Mouse (Mus musculus) retina, adult 2 months (tissue): Measurements from ENCODE around the gene Siae.

Experiments
- DNase-seq: peaks from one replicate; pipeline ENCODE4 v3.0.0-alpha.2; 2012; ENCODE audit warnings: low read depth, low spot score

Siae gene

DNA sequence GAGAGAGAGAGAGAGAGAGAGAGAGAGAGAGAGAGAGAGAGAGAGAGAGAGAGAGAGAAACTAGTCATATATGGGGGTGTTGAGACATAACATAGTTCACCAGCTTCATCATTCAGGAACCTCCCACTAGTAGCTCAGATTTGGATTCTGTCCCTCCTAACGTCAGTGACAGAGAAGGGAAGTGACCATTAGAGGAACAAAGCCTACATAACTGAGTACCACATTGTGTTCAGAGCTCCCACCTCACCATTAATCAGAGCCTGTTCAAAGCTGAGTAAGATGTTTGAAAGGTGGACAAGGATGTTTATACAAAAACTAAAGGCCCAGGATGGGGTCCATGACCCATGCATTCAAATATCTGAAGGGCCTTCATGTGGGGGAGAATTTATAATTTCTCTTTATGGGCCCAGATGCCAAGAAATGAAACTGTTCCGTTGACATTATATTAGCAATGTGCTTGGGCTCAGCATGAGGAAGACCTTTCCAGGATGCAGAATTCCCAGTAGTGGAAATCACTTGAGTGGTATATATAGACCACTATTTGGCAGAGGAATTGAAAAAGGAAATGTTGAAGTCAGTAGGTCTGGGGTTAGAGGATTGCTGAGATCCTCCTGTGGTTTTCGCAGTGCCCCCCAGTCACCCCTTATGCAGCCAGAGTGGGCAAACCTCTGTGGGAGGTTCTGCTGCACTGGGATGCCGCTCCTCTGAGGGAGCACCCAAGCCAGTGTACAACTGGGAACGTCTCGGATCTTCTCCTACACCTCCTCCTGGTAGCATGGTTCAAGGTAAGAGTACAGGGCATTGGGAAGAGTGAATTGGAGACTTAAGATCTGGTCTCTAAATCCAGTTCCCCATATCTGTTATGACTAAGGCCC lies 14.6 kb upstream of the Siae start:
- no peak for DNase-seq

DNA sequence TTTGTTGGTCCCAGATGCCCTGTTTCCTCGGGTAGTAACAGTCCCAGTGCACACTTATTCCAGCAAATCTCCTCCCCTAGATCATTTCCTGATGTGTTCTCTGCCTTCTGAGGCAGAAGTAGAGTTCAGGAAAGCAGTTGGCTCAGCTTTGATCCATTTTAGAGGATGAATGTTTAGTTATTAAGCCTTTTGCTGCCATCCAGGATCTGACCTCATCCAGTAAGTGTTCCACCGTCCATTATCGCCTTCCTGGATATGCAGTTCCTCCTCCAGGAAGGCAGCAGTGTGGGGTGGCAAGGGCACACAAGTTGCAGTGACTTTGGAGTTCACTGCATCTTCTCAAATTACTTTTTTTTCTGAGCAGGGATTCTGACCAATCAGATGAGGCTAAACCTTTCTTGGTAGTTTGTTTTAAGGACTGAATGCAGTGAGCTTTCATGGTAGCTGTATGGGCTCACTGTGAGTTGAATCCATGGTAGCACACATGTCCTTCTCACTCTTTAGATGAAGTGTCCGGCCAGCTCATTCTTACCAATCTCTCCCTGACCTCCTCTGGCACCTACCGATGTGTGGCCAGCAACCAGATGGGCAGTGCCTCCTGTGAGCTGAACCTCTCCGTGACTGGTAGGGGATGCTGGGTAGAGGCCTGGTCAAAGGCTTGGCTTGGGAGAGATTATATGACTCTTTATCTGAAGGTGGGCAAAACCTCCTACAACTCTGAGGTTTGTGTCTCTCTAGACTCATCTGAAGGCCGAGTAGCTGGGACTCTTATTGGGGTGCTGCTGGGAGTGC lies 13.5 kb upstream of the Siae start:
- DNase-seq = no peak

DNA sequence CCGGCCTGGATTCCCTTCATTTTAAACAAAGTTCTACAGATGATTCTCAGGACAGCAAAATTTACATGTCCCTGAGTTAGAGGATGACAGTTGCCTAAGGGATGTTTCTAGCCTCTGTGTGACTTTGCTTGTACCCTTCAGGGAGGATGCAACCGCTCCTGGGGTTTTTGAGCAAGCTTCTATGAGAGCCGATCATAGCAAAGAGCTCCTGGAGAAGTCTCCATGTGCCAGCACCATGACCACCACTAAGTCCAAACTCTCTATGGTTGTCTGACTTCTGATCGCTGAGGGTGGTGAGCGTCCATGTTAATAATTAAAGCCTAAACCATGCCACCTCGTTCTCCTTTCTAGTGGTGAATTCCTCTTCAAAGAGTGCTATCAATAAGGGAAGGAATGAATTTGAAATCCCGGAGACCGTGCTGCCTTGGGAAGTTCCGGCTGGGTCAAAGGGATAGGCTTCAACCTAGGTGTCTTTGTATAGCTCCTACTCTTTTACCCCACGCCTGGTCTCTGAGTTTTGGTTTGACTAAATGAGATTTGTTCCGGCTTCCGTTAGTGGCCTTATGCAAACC lies 11.5 kb upstream of the Siae start:
- DNase-seq = no peak

DNA sequence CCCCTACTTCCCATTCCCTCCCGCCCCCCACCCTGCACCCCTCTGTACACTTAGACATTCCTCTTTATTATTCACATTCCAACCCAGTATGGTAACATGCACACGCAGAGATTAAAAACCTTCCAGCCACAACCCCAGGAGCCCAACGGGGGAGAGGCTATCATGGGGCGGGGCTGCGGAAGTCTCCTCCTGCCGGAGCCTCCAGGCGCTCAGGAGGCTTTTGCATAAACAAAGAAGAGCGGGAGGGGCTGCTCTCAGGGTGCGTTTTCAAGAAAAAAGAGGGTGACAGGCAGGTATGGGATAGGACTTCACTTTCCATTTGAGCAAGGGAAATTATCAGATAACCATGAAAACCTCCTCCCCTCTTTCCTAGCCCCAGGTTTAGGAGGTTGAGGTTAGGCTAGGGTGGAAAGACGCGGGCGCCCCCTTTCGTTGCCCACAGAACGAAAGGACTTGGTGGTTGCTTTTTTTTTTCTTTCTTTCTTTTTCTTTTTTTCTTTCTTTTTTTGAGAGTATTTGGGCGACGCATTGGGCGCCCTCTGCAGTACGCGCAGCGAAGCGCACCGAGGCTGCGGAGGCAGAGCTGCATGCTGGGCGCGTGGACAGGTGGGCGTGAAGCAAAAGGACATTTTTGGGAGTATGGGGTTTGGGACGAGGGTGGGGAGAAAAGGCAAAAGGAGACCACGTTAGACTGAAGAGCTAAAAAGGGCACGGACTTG lies 10.9 kb upstream of the Siae start:
- no peak for DNase-seq

DNA sequence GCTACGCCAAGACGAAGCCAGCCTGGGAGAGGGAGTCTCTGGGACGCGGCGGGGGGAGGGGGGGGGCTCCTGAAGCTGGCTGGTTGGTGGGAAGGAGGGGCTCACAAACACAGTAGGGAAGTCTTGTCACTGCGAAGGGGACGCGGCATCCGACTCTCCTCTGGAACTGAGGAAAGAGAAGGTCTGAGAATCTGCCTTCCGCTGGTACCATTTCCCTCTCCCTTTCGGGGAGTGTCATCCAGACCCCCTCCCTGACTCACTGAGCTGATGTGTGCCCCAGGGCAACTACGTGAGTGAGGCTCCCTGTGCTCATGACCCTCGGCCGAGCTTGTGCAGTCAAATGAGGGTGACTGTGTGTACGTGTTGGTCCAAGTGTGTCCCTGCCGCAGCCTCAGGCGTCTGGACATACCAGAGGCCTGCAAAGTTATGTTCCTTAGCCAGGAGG lies 10.3 kb upstream of the Siae start:
- no peak for DNase-seq

DNA sequence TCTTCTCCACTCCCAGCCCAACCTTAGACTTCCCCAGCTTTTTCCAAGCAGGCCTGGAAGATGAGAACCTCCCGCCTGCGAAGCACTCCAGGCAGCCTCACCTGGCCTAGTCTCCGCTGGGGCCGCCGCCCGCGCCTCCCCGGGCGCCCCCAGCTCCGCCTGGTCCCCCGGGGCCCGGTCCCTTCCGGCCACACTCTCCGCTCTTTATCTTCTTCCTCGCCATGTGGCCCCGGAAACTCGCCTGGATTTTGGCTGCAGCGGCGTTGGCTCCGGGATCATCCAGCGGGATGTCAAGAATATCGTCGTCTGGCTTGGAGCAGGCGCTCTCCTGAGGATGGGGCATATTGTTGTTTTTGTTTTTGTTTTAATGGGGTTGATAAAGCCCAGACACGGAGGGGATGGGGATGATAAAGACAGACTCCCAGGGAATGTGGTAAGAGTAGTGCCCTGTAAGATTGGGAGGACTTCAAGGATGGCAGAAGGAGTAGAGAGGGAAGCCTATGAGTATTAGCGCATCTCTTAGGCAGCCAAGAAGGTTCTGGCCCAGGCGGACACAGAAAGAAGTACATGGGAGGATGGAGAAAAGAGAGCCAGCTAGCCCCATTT lies 9.5 kb upstream of the Siae start:
- no peak for DNase-seq

DNA sequence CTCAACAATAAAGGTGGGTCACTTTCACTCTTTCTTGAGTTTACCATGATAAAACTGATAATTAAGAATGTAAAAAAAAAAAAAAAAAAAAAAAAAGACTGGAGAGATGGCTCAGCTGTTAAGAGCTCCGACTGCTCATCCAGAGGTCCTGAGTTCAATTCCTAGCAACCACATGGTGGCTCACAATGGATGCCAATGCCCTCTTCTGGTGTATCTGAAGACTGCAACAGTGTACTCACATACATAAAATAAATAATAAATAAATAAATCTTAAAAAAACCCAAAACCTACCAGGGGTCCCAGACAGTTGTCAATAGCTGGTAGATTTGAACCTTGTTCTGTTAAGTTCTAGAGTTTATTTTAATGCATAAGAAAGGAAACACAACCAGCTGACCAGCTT lies 8.6 kb upstream of the Siae start:
- DNase-seq = no peak

DNA sequence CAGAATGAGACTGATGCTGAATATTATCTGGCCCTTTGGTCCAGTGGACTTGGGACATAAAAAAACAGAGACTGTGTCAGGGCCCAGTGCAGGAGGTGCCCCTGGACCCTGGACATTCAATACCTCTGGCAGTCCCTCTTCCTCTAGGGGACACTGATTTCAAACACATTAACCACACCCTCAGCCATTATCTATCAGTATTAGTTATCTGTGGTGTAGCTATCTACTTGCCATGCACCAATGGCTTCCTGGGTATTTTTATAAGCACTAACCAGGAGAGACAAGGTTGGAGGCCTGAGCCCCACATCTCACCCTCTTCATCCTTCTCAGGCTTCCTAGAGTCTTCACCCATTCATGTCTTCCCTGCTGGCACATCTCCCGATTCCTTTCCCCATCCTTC lies 5.1 kb upstream of the Siae start:
- no peak for DNase-seq

DNA sequence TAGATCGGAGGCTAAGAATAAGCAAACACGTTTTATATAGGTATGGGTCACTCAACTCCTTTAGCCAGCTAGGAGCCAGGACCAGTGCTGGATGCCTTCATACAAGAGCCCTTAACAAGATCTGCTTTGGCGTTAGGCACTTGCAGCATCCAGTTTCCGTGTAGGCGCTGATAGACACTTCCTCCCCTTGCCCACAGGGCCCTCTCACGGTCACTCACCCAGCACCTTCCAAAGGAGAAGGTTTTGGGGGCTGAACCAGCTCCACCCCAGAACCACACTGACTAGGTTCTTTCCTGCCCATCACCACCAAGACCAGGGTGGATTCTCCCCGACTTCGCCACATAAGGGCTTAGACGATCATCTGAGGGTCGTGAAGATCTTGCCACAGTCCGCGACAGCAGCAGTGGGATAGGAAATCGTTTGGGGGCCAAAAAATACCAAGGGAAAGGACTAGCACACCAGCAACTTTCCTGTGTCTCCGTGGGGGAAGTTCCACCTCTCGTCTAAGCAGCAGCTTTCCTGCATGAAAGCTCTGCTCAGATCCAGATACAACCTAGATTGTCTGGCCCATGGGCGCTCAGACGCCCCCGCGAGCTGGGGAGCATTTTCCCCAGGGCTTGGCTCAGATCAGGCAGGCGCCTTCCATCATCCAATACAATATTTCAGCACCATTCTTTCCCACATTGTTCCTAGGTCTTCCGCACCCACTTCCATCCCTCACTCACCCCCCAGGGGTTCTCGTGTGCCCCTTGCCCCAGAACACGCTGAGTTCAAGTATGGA lies 3.6 kb upstream of the Siae start:
- no peak for DNase-seq

DNA sequence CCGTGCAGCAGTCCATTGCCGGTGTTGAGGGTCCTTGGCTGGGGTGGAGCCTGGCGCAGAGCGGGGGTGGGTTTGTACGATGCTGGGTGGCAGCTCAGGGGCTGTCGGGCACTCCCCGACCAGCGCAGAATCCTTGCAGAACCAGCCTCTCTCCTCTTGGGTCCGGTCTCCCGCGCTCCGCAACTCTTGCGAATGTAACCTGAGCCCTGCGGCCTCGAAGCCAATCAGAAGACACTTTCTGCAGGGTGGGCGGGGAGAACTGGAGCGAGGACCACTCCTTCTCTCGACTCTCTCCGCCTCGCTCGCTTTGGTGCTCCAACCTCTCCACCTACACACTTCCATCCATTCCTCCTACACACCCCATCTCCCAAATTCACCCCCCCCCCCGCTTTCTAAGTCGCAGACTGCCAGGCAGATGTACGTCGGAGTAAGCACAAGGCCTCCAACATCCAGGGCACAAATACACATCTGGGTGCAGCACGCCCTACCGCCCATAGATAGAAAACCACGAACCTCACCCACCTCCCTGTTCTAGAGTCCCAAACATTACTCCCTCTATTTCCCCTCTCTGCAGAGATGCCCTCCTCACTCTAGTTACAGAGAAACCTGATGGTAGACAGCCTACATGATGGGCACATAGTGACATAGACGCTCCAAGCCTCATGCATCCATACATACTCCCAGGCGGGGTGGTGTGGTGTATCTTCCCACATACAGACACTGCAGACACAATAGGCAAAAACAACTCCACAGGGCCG lies 2.8 kb upstream of the Siae start, which contains the start of gene Nrgn:
Gene Nrgn, minus strand, starts transcription at position 369 of the 758 bp plus-strand sequence.
- DNase-seq = no peak

DNA sequence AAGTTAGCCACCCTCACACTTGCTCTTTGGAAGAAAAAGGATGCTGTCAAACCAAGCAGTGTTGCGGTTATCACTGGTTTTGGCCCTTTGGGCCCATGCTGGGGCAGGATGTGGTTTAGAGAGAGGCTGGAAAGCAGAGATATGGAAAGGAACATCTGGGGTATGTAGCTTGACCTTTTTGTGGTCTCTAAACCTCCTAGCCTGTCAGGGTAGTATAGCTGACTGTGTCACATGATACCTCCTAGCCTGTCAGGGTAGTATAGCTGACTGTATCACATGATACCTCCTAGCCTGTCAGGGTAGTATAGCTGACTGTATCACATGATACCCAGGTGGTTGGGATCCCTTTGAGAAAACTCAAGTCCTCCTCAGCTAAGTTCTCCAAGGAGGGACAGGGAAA lies 1.2 kb upstream of the Siae start:
- no peak for DNase-seq

DNA sequence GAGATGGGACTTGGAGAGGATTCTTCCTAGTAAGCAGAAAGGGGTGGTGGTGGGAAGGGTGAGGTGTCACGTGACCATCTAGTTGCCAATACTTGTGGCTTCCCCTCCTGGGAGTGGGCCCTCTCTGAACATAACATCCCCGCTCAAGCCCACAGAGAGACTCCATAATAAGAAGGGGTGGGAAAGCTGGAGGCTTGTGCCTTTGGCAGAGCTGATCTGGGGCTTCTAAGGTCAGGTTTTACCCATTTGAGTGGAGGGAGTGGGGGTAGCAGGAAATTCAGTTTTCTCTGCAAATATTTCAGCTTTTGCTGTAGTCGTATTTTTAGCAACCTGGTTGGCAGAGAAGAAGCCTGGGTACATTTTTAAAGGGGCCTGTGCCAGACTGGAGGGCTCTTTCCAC lies 868 bp downstream of the Siae start:
- no peak for DNase-seq

DNA sequence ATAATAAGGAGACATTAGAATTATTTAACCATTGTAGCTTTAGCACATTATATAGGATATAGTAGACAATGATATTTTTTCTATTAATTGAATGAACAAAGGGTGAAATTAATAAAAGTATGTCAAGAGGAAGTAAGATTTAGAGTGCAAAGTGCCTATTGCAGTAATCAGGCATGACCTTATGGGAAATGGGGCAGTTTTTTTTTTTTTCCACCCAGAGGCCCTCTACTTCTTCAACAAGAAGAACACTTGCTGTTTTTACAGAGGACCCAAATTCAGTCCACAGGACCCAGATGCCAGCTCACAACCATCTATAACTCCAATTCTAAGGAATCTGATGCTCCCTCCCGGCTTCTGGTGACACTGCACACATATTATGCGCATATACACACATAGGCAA lies 5.1 kb downstream of the Siae start:
- no peak for DNase-seq

DNA sequence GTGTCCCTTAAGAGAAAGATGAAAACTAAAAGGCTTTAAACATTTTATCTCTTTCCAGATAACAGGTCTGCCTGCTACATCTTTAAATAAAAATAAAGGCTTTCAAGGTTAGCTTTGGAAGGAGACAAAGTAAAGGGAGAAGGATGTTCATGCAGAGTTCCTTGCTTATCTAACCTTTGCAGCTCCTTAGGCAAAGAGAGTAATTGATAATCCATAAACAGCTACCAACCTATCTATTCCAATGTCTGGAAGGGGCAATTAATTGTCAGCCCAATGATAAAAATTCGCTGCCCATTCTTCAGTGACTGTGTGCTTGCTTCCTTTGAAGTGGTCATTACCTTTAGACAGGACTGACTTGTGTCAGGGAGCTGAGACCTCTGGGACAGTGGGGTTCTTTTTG lies 8.3 kb downstream of the Siae start:
- DNase-seq = no peak

DNA sequence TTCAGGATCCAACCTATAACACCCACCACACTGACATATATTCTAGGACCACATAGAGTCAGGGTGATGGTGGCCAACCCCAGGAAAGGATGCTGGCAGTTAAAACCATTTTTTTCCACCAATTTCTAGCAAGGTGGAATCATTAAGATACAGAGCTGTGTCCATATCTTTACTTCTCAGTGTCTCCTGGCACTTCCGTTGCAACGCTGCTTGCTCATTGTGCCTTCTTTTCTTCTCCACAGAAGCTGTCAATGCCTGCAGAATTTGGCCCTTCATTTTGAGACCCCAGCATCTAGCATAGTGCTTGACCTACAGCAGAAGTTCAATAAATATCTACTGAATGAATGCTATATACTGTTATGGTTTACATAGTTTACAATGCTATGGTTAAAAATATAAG lies 11.5 kb downstream of the Siae start:
- no peak for DNase-seq

DNA sequence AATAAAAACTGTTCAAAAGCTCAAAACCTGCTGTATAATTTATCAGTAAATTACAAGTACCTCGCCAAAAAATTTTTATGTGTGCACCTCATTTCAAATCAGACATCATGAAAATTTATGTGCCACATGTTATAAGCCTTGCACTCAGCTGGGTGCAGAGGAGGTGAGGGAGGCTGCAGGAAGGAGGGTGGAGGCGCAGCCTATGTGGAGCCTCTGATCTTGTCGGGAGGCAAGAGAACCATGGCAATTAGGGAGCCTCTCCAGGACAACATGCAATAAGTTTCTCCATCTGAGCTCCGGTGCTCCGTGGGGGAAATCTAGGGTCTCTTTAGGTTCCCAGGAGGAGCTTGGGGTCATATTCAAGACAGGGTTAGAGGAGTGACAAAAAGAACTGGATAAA lies 12.0 kb downstream of the Siae start:
- no peak for DNase-seq

DNA sequence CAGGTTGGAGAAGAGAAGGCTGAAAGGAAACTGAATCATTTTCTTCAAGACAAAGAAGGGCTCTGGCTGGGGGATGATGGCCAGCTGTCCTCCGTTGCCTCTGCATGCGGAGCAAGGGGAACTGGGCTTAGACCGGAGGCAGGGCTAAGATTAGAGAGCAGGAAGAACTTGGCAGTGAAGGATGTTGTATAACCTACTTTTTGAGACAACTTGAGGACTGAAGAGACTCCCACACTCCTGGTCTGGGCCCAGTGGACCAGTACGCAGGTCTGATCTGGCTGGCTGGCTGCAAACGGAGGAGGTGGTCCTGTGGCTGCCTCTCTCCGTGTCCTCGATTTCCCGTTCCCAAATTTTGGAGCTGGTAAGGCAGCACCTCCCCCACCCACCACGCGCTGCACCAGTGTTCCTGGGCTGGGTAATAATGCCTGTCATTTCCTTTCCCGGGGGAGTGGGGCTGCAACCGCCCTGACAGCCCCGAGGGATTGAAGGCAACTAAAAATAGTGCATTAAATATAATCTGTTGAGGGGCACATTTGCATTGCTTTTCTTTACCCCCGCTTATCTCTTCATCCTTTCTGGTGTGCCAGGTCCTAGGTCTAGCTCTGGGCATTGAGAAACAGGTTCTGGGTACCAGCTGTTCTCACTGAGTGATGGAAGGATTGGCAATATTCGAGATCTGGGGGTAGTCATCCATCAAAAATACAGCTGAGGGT lies 12.6 kb downstream of the Siae start:
- no peak for DNase-seq

DNA sequence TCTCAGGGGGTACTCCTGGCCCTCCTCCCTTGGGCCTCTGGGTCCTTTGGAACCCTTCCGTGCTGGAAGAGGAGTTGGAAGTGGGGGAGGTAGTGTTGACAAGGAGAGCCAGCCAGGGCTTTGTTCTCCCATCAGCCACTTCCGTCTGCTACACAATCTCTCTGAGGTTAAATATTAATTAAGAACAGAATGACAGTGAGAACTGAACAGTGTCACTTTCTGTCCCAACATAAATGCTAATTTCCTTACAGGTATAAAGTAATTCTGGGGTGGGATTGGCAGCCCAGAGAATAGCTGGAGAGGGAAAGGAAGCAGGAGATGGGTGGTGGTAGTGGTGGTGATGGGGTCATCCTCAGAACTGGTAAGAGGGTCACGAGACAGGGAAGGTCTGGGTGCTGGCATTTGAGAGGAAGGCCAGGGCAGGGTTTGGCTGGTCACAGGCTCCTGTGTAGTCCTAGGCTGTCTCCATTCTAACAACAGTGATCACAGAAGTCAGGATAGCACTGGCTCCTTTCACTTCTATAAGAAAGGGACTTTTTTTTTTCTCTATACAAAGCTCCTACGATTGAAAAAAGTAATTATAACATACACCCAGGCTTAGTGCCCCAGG lies 13.2 kb downstream of the Siae start:
- no peak for DNase-seq
